Mouse (Mus musculus) activated CD4-positive, CD25-positive, alpha-beta regulatory T cell, adult 4 months (primary cell): ENCODE data around the gene Slc6a11. TPM values are rescaled to one million over a fixed set of nuclear protein-coding genes. Genes with fewer than 3 reads are reported as not detected.

Experiments
- ATAC-seq: one replicate; pipeline ENCODE4 v1.8.0; 2017
- polyA plus RNA-seq, 2 experiments: library from polyadenylated mRNA; unstranded; fragments of 100-300 nt; shearing (Covaris generic); gene quantifications; one replicate each; pipeline ENCODE4 v1.2.1; 2017

Gene Slc6a11
- not detected for polyA plus RNA-seq

DNA sequence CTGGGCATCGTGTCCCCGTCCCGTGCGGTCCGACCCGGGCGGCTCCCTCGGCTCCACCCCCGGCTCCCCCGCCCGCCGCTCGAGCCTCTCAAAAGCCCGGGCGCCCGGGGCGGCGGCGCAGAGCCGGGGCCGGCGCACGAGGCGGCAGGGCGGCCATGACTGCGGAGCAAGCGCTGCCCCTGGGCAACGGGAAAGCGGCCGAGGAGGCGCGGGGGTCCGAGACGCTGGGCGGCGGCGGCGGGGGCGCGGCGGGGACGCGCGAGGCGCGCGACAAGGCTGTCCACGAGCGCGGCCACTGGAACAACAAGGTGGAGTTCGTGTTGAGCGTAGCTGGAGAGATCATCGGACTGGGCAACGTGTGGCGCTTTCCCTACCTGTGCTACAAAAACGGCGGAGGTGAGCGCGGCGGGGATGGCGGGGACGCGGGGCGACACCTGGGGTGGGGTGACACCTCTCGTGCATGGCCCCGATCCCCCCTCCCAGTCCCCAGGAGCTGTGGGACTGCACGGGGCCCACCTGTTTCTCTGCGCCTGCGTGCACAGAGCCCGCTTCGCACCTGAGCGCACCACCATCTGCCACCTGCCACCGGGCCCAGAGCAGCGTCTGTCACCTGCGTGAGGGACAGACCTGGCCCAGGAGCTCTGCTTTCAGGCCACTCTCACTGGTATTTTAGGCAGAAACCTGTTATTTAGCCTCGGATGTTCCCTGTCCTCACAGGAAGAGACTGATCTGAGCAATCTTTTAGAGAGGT is at the start of gene Slc6a11:
Slc6a11 (plus strand) TSS at position 120 of the 751 bp plus-strand sequence.
- no peak for ATAC-seq

DNA sequence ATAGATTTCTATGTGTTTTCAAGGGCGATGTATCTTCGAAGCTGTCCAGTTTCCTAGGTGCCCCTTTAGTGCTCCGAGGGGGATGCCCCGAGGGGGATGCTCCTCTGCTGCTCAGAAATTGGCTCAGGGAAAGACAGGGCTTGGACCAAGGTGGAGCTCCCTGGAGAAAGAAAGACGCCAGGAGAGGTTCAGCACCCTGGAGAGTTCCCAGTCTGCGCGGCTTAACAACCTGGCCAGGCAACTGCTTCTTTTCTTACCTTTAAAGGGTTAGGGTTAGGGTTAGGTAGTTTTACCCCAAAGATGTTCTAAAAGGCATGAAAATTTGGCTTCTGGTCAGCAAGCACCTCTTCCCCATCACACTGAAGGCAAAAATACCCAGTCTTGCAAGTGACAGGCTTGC is 43.9 kb upstream of the Slc6a11 start:
- ATAC-seq, result no peak

- ATAC-seq, result peak; percentile 43
Observed at GRCm38 (mm10) chr6:114089626-114090025, 41.4 kb upstream of the Slc6a11 start.

- no peak for ATAC-seq
Observed at GRCm38 (mm10) chr6:114092216-114092615, 38.8 kb upstream of the Slc6a11 start.

DNA sequence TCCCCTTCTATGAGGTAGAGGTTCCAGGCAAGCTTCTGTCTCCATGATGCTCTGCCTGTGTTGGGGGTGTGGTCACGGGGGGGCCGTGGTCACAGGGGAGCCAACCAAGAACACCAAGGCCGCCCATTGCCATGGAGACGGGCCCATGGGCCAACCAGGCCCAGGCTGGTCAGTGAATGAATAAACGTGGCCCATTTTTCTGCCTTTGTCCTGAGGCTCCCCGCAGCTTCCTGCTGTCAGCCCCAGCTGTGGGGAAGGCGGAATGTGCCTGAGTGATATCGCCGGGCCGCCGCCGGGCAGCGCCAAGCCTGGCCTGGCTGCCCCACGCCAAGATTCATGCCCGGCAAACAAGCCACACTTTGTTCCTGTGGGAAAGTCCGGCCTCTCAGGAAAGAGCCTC is 36.8 kb upstream of the Slc6a11 start:
- ATAC-seq, result no peak

DNA sequence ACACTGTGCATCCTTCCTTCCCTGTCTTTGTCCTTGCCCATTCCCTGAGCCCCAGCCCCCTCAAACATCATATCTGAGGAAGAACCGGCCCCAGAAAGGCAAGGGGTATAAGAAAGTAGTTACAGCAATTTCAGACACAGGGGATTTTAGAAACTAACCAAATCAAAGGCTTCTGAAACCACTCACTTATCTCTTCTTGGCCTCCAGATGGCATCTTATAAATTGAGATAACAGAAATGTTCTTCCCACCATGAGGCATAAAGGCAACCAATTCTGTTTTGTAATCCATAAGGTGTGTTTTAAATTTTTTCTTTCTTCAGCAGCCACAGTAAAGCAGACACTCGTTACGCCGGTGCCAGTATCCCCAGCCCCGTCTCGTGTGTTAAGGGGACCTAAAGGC is 34.5 kb upstream of the Slc6a11 start:
- no peak for ATAC-seq

DNA sequence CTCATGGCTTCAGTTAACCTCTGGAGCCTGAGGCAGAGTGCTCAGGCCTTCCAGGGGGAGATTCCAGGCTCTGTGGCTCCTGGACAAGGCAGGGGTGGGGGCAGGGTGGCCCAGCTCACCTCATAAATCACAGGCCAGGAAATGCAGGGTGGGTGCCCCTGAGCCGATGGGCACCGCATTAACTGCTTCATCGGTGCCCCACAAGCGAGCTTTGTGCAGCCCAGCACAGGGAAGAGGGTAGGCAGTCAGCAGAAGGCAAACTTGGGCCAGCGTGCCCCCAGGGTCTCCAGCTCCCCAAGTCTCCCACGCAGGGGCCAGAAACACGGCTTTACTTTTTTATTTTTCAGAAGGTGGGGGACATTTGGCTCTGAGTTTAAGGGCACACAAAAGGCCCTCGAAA is 29.1 kb upstream of the Slc6a11 start:
- no peak for ATAC-seq

GRCm38 (mm10) chr6:114119507-114119906 is 11.5 kb upstream of the Slc6a11 start:
- ATAC-seq, result no peak

GRCm38 (mm10) chr6:114125530-114125929 is 5.5 kb upstream of the Slc6a11 start:
- no peak for ATAC-seq

- no peak for ATAC-seq
Observed at GRCm38 (mm10) chr6:114132472-114132871, 1.4 kb downstream of the Slc6a11 start.

DNA sequence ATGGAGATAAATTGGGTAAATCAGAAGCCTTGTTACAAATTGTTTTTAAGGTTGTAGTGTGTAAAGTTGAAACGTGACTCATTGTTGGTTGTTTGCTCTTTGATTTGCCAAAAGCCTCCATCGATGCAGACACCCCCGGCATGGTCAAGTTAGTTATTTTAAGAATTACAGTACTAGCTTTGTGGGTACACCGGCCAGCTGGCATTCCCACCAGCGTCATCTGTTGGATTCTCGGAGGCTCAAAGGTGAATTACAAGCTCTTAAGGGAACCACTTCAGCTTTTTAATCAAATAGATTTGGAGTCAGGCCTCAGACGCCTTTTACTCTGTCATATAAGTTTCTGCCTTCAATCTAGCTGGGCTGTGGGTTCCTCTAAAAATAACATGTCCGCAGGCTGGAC is 1.9 kb downstream of the Slc6a11 start:
- ATAC-seq, result no peak

DNA sequence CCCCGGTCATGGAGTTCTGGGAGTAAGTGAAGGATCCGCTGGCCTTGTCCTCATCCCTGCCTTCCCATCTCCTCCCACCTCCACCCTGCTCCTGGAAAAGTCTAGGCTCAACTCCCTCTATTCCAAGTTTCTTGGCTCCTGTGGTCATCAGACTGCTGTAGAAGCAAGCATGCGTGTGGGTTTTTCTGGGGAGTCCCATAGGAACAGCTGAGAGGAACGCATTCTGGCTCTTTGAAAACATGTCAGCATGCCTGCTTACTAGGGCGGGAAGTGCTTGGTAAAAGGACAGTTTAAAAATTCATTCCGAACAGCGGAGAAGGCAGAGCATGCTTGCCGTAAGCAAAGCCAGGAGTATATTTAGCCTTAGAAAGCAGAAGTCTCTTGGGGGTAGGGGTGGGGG is 7.9 kb downstream of the Slc6a11 start:
- no peak for ATAC-seq

- no peak for ATAC-seq
Observed at GRCm38 (mm10) chr6:114141481-114141880, 10.4 kb downstream of the Slc6a11 start.

DNA sequence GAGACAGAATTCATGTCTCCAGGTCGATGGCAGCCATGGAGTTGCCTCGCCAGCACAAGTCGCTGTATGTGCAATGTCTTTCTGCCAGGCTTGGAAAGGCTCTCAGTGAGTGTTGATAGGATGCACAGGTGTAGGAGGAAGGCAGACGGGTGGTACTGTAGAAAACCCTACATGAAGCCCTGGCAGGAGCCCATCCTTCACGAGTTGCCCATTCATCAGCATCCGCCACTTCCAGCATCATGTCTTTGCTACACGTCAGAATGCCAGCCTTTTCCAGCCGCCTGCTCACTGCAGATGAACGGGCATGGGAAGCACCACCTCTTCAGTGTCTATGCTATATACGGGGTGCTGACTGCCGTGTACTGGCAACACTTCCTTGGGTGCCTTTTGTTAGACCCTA is 11.4 kb downstream of the Slc6a11 start:
- ATAC-seq, result no peak

GRCm38 (mm10) chr6:114143544-114143943 is 12.5 kb downstream of the Slc6a11 start:
- no peak for ATAC-seq

DNA sequence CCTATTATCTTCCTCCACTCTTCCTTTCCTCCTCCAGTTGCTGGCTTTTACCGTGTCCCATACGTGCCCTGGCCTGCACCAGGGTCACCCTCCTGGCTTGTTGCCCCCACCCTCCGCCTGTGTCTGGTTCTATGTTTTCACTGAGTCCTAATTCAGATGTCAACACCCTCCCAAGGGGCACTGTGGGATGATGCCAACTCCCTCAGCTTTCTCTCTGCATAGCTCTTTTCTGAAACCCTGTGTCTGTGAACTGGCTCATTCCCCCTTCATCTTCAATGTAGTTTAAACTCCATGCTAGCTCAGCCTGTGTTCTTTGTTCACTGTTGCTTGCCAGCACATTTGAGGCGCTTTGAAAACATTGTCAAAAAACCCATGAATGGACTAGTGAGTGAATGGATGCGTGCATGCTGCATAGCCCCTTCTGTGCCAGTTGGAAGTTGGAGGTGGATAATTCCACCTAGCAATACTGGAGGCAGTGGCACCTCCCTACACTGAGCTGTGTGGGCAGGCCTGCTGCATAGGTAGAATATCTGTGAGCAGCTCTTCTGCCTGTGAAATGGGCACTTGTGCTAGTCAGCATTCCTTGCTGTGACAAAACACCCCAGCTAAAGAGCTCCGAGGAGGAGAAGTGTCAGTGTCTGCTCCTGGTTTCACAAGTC is 13.5 kb downstream of the Slc6a11 start:
- ATAC-seq, result no peak

- ATAC-seq, result no peak
Observed at GRCm38 (mm10) chr6:114145650-114146329, 14.7 kb downstream of the Slc6a11 start.

DNA sequence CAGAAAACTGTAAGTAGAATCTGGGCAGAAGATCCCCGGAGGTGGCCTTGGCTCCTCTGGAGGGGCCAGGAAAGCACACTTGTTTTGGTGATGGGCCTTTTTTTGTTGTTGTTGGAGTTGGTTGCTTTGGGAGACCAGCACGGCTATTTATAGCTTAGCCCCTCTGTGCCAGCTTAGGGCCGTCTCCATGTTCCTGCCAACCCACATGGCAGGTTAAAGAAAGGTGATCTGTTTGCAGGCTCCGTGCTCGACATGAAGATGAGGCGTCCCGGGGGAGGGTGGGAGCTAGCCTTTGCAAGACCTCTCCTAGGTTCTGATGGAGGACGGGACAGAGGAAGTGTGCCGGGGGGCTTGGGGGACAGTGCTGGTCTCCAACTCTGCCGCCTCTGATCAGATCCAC is 24.7 kb downstream of the Slc6a11 start:
- no peak for ATAC-seq

- no peak for ATAC-seq
Observed at GRCm38 (mm10) chr6:114158811-114159210, 27.8 kb downstream of the Slc6a11 start.

- no peak for ATAC-seq
Observed at GRCm38 (mm10) chr6:114160732-114161131, 29.7 kb downstream of the Slc6a11 start.

GRCm38 (mm10) chr6:114174052-114174397 is 43.0 kb downstream of the Slc6a11 start:
- no peak for ATAC-seq

GRCm38 (mm10) chr6:114174398-114175140 is 43.5 kb downstream of the Slc6a11 start:
- ATAC-seq, result no peak

GRCm38 (mm10) chr6:114178141-114178540 is 47.1 kb downstream of the Slc6a11 start:
- ATAC-seq, result no peak
